Mouse (Mus musculus) adrenal gland, postnatal 4 days (tissue): ENCODE data around the gene Myocos. TPM values are rescaled to one million over a fixed set of nuclear protein-coding genes. Genes with fewer than 3 reads are reported as not detected.
"Not testable (repeated sequence)": the region's sequence is repeated elsewhere in the genome, so short reads cannot be mapped to it uniquely, and the experiment has no call there.

ENCODE experiments used
- DNase-seq, 2 experiments: peaks; one replicate each; pipeline ENCODE4 v3.0.0; 2021 to 2022; ENCODE audit warnings: low spot score in 2 of 2, mixed read lengths in 2 of 2
- long read RNA-seq, 2 experiments: library from polyadenylated mRNA; stranded (forward); transcript quantifications; one replicate each; pipeline ENCODE4 v2.0.0; 2021
- total RNA-seq, 2 experiments: library from RNA; stranded (reverse); gene quantifications; 2 replicates each; pipeline ENCODE4 v1.2.3; 2021

Gene Myocos
- not detected for total RNA-seq
- long read RNA-seq, experiment 1 = 0 reads
- long read RNA-seq, experiment 2 = 0 reads

DNA sequence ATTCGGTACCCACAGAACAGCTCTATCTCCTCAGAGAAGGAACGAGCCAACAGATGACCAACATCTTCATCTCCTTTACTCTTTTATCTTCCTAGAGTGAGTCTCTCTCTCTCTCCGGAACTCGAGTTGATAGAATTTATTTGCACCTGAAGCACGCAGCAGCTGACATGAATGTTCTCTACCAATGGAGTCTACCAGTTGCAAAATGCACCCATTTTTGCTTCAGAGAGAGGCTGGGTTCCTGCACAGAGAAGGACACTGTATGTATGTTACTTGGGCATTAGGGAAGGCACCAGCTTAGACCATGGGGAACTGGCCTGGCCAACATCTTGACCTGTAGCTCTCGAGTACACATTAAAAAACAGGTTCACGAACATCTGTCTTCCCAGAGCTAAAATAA is at the start of gene Myocos:
Gene Myocos, minus strand, starts transcription at position 101 of the 400 bp plus-strand sequence.
- DNase-seq = no peak

- DNase-seq = no peak
These were observed 42.5 kb upstream of the Myocos start for GRCm38 (mm10) chr1:162700389-162701066.

DNA sequence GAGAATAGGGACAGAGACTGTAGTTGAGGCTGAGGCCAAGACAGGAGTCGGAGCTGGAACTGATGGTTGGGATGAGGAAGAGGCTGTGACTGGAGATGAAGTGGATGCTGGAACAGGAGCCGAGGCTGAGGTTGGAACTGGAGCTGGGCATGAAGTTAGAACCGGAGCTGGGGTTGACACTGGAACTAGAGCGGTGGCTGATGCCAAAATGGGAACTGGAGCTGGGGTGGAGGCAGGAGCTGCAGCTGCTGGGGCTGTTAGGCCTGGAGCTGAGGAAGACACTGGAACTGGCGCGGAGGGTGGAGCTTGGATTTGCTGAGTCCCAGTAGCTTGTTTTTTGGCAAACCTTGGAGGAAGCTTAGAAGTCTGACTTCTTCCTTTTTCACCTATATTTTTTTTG is 39.8 kb upstream of the Myocos start:
- no peak for DNase-seq

GRCm38 (mm10) chr1:162693721-162694120 is 35.7 kb upstream of the Myocos start:
- DNase-seq = no peak

DNA sequence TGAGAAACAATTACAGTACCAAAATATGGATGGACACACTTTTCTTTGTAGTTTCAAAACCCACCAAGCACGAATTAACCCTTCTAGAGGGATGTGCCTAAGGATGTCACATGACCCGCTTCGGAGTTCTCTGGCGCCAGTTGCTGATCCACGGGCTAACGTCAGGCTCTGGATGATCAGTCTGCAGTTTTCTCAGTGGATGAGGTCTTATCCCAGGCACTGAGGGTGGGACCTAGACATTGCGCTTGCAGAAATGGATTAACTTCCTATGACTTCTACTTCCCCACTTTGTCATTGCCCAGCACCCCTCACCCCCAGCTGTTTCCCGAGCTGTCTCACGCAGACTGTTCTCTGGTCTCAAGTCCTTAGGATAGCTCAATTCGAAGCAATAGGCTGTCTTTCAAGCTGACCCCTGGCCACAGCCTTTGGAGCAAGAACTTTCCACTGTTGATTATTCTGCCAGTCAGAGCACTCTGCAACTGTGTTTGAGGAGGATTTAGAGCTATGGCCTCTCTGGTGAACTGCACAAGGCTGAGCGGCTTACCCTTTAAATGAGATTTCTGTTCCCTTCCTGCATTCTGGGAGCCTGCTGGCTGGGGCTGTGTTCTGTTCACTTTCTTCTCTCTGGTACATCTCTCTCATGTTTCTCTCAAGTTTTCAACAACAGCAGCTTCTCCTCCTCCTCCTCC is 7.6 kb upstream of the Myocos start:
- no peak for DNase-seq

GRCm38 (mm10) chr1:162664826-162665475 is 6.9 kb upstream of the Myocos start:
- peak in 1 of 2 experiments; percentile 30 for DNase-seq

- DNase-seq = no peak
These were observed 2.3 kb upstream of the Myocos start for GRCm38 (mm10) chr1:162660276-162660860.

DNA sequence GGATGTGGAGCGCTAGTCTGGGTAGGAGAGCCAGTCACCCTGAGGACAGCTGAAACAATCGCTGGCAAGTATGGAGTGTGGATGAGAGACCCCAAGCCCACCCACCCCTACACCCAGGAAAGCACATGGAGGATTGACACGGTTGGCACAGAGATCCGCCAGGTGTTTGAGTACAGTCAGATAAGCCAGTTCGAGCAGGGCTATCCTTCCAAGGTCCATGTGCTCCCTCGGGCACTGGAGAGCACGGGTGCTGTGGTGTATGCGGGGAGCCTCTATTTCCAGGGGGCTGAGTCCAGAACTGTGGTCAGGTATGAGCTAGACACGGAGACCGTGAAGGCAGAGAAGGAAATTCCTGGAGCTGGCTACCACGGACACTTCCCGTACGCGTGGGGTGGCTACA is 9.6 kb downstream of the Myocos start:
- DNase-seq = no peak

DNA sequence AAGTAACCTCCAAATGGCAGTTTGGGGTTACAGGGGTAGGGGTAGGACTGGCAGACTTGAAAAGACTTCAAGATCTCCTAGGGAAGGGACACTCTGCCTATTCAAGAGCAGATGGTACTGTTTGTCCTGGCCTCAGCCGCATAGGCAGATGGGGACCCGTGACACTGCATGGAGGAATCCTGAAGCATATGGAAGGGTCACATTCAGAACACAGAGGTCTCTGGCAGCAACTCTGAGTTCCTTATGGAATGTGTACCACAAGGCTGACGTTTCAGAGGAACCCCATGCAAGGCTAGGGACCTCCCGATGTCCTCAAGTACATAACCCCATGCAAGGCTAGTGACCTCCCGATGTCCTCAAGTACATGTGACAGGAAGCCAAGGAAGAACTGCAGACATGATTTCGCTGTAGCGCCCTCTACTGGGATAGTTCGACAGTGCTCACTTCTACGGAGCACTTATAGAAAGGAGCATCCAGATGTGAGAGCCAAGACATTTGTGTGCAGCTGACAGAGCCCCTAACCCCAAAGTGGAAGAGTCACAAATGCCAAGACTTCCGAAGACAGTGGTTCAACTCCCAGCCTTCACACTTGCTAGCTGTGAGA is 11.8 kb downstream of the Myocos start:
- no peak for DNase-seq

DNA sequence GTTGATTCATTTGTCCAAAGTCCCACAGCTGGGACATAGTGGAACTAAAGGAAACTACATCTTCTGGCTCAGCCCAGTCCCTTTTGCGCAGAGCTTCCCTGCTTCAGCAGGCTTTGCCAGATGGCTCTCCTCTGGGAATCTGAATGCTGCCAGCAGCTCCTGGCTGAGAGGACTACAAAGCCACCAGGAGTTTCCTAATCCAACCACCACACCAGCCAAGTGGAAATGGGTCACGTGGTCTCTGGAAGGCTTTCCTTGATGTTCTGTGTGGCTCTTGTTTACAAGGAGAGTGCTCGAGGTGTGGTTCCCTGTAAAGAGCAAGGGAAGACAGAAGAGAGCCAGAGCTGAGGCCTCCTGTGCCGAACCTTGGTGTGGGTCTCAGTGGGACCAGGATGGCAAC is 14.3 kb downstream of the Myocos start:
- DNase-seq = no peak

DNA sequence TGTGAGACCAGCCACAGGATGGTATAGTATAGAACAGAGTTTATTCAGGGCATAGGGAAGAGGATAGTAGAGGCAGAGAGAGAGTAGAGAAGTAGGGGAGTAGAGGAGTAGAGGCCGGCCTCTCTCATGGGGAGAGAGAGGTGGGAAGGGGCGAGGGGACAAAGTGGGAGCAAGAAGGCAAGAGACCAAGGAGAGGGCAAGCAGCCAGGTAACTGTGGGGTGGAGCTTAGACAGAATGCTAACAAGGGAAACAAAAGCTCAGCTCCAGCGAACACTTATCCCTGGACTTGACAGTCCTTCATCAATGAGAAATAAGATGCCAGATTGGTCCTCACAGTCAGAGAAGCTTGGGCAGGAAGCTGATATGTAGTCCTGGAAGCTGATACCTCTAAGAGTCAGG is 15.4 kb downstream of the Myocos start:
- DNase-seq = no peak

DNA sequence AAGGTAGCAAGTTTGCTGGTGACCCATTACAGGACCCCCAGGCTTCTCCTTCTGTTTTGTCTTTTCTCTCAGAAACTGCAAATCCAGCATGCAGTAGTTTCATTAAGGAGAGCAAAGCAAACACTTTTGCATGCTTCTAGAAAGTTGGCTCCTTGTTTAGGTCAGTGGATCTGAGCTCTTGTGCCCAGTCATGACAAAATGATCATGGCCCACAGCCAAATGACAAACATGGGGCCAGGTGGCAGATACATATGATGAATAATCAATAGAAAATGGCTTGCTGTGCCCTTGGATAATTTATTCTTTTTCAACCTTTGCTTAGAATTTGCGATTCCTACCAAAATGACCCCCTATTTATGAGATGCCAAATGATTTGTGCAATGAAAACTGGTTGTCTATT is 18.2 kb downstream of the Myocos start:
- DNase-seq = no peak

GRCm38 (mm10) chr1:162639051-162639750 is 18.8 kb downstream of the Myocos start, which contains the start of gene Myoc:
TSS of gene Myoc (plus strand) at chr1:162639155.
- no peak for DNase-seq

DNA sequence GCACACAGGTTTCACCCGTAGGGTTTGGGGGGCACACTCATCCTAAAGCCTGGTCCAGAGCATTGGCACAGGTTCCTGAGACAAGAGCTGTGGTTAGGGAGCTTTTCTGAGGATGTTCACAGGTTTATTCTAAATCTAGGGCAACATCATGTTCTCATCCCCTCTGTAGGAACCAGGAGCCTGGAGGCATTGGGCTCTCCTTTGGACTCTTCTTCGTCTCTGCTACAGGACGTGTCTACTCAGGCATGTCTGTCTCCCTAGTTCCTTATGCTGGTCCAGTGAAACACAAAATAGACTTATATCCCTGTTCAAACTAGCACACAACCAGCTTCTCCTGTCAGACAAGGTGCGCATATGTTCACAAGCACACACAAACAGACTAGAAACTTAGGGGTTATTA is 19.5 kb downstream of the Myocos start:
- no peak for DNase-seq

- no peak for DNase-seq
These were observed 21.5 kb downstream of the Myocos start for GRCm38 (mm10) chr1:162636516-162636915.

DNA sequence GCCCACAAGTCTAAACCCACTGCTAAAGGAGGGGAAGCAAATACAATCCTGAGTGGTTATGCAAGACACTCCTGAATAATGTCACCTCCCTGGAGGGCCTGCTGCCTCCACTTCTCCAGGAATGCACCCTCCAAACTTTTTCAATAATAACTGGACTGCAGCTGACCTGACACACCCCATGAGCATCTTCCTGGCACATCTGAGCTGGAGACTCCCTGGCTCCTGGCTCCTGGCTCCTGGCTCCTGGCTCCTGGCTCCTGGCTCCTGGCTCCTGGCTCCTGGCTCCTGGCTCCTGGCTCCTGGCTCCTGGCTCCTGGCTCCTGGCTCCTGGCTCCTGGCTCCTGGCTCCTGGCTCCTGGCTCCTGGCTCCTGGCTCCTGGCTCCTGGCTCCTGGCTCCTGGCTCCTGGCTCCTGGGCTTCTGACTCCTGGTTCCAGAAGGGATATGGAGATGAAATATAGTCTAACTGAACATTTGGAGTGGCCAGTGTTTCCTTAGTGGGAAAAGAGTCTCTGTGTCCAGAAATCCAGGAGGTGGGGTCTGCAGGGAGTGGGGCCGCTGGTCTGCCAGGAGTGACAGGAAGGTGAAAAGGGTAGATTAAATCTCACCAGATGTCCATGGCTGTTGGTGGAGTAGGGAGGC is 22.6 kb downstream of the Myocos start:
- not testable (repeated sequence) for DNase-seq

DNA sequence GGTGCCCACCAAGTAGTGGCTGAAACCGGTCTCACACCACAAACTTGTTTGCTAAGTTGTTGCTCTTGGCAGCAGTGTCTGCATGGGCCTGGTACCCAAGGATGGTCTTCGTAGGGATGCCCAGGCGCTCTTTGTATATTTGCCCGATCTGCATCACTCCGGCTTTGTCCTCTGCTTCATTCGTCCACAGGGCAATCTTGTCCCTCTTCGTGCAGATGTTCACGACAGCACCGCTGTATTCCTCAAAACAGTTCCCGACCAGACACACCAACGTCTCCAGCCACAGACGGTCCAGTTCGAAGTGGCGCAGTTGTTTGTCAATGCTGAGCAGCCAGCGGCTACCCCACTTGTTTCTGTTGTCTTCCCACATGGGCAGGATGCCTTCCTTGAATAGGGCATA is 29.7 kb downstream of the Myocos start:
- DNase-seq = not testable (repeated sequence)

DNA sequence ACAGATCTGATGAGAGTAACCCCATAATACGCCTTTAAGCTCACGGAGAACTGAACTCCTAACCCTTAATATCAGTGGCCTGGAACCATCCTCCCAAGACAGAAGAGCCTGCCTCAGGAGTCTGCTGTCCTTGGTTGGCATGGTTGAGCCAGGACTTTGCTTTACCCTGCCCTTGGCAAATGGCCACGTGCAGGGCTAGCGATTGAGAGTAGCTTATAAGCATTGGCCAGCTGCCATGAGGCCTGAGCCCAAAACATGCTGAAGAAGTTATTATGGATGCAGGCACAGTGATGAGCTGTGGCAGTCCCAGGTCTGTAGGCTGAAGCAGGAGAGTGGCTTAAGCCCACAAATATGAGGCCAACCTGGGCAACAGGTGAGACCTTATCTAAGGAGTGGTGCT is 30.2 kb downstream of the Myocos start:
- not testable (repeated sequence) for DNase-seq

GRCm38 (mm10) chr1:162625229-162625628 is 32.8 kb downstream of the Myocos start:
- DNase-seq = no peak

DNA sequence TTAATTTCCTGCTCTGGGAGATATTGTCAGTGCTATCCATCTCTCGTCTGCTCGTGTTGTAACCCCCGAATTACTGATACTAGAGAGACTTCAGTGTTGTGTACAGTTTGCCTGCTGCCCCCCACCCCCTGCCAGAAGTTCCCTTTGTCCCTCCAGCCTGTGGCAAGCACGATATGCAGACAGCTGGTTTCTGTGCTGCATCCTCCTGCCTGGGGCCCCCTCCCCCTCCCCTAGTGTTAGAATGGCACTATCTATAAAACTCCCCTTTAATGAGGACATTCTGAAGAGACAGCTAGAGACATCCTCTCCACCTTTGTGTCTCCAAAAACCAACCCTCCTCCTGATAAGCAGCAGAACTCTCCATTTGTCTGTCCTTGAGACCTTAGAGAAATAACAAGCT is 34.1 kb downstream of the Myocos start:
- DNase-seq = no peak
